Mouse (Mus musculus): ENCODE measurements around the gene Cdc42se2.

Gene Cdc42se2

DNA sequence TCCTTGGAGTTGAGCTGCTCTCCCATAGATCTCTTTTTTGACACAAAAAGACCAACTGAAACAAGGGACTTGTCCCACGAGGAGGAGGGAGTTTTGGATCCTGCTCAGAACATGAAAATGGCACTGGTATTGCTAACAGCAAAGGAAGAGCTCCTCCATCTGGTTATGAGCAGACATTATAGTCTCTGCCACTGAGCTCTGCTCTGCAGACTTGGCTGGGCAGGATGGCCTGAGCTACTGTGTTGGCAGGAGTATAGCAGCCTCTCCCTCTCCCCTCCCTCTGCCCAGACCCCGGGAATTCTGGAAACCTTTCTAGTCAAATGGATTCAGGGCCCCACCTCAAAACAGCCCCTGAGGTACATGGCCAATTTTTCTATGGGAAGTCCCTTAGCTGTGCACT is 77.8 kb downstream of the Cdc42se2 start:
- DNase-seq (ENCODE audit: low spot score), result no peak

DNA sequence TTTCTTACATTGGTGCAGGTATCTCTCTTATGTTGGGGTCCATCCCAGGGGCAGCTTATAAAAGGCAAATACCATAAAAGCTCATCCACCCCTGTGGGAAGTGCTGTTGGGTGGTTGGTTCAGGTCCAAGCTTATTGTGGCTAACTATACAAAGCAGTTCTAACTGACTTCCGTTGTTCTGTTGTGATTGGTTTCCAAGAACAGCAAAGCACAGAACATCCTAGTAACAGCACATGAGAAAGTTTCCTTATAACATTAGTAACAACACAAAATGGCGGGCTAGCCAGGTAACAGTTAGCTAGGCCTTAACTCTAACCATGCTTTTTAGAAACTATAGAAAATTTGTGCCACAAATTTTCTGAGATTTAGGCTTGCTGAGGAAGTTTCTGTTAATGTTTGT is 79.3 kb downstream of the Cdc42se2 start:
- no peak for DNase-seq (ENCODE audit: low spot score)

DNA sequence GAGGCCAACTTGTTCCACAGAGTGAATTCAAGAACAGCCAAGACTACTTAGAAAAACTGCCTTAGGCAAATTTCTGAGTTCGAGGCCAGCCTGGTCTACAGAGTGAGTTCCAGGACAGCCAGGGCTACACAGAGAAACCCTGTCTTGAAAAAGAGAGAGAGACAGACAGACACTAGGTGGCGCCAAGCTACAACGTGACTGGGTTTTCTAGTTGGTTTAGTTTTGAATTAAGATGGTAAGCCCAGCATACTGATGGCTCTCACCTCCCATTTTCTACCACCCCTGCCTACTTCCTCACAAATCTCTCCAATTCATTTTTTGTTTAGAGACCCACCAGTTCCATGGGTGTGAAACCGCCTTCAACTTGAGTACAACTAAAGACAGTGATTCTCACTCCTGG is 84.2 kb downstream of the Cdc42se2 start:
- DNase-seq (ENCODE audit: low spot score), result no peak

DNA sequence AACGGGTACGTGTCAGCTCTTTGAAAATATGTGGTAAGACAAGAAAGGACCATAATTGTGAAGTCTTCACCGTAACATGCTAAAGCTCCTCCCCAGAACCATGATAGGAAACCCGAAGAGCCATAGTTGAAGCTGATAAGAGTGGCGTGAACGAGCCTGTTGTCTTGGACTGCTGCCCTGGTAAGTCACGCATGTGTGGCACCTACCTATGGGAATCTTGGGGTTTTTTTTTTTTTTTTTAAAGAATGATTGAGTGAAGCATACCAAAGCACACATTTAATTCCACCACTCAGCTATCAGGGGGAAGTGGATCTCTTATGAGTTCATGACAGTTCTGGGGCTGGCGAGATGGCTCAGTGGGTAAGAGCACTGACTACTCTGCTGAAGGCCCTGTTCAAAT is 85.6 kb downstream of the Cdc42se2 start:
- no peak for DNase-seq (ENCODE audit: low spot score)

DNA sequence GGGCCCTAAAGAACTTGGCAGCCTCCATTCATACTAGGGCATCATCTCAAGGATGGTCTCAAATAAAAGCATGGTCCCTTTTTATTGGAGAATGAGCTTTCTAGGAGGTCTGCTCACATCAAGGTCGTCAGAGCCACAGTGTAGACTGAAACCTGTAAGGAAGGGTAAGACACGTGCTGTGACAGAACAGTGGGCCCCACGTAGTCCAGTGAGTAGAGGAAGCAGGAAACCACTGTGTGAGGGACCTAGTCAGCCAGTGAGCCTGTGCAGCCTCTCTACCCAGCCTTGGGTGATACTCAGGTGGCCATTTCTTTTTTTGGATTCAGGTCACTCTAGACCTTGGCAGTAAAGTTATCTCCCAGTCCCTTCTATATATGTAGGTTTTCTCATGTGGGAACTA is 87.5 kb downstream of the Cdc42se2 start:
- no peak for DNase-seq (ENCODE audit: low spot score)

DNA sequence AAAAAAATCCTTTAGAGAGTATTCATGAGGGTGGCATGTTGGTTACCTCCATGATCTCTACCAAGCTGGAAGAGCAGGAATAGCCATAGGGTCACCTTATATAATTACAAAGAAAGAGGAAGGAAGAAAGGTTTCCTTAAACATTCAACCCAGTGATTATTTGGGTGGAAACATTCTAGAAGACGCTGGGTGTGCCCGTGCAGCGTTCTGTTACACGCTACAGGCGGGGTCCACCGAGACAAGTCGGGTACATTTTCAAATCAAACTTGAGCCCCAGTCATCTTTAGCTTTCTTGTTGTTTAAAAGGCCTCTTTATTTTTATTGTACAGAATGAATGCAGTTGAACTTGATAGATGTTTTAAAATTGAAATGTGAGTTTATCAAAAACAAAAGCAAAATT is 88.8 kb downstream of the Cdc42se2 start:
- no peak for DNase-seq (ENCODE audit: low spot score)

DNA sequence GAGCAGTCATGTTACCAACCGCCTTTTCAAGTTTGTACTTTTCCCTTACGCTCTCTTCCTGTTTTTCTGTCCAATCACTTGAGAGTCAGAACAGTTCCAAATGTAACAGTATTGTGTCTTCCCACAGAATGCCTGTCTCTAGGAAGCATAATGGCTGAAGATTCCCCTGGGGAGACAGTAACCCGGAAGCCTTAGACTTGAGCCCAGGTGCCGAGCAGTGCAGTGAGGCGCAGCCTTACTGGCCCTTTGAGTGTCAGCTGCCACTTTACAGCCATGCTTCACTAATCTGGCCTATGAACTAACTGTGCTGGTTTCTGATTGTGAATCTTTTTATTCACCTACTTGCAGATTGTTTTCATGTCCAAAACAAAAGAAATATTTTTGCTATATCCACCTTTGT is 89.9 kb downstream of the Cdc42se2 start:
- no peak for DNase-seq (ENCODE audit: low spot score)

DNA sequence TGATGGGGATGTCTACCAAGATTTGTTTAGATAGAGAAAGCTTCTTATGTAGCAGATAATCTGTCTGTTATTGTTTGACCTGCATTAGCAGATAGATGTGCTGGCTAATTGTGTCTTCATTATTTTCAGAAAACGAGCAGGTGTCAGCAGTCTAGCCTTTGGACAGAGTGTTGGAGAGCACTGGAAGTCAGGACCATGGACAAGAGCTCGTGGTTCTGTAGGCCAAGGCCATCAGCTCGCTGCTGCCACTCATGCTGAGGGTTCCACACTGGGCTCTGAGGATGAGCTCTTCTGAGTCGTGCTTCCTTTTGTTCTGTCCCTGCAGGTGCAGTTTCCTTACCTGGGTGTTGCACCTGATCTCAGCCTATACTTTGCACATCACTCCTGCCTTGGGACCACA is 91.5 kb downstream of the Cdc42se2 start:
- DNase-seq (ENCODE audit: low spot score), result peak; percentile 18

DNA sequence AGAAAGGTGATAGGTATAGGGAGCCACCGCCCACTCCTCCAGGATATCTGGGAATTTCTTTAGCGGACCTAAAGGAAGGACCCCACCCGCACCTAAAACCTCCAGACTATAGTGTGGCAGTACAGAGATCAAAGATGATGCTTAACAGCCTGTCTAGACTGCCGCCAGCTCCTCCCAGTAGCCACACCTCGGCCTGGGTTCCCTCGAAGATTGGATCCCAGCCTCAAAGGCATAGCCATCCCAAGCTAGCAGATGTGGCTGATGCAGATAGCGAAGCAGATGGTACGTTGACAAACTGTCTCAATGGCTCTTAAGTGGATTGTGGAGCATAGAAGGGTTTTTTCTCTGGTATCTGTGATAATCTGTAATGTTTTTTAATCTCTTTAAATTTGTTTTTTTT is 93.2 kb downstream of the Cdc42se2 start:
- DNase-seq (ENCODE audit: low spot score), result no peak

DNA sequence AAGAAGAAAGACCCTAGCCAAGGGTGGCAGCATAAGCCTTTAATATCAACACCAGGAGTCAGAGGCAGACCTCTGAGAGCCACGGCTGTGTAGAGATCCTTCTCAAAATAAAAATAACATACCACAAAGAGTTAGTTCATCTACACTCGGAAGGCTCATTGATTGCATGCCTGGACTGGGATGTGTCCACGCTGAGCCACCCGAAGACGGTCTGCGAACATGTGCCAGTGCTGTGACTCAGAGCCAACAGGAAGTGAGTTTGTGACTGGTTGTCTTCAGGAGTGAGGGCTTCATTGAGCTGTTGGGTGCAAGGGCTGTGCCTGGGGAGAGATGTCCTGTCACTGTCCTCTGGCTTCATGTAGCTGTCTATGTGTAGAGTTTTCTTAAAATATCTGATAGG is 93.8 kb downstream of the Cdc42se2 start:
- no peak for DNase-seq (ENCODE audit: low spot score)

DNA sequence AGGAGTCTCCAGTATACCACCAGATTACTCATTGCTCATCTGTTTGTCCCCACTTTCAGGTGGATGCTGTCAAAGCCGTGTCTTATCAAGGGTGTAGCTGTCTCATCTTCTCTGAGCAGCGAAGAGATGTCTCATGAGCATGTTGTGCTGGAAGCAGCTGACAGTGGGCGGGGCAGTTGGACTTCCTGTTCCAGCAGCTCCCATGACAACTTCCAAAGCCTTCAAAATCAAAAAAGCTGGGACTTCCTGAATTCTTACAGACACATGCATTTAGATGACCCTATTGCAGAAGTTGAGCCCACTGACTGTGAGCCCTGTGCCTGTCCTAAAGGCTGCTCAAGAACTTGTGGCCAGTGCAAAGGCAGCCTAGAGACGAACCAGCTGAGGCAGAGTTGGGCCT is 96.3 kb downstream of the Cdc42se2 start:
- no peak for DNase-seq (ENCODE audit: low spot score)

DNA sequence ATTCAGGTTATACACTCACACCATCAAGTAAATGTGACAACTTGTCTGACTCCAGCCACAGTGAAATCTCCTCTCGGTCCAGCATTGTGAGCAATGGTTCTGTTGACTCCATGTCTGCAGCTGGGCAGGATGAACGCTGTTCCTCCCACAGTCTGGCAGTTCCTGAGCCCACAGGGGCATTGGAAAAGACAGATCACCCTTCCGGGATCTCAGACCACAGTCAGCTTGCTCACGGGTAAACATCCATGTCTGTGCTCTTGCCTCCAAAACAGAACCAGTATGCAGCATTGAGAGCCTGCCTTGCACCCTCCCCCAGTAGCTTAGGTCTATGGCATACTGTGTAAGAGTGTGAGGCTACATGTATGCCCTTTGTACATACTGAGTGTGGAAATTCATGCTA is 97.3 kb downstream of the Cdc42se2 start:
- DNase-seq (ENCODE audit: low spot score), result no peak

DNA sequence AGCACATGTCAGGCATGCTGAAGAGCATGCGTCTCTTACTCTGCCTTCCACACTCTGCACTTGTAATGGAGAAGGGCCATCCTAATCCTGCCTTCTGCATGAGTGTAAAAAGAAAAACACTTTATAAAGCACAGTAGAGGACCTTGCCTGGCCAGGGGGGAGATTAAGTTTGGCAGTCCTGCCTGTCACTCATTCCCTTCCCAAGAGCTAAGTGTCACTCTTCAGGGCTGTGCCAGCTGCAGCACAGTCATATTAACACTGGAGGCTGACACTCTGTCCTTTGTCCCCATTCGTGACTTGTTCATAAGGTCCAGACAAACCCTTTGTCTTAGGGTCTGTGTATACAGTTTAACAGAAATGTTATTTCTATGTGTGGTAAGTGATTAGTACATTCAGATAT is 102.6 kb downstream of the Cdc42se2 start:
- no peak for DNase-seq (ENCODE audit: low spot score)

DNA sequence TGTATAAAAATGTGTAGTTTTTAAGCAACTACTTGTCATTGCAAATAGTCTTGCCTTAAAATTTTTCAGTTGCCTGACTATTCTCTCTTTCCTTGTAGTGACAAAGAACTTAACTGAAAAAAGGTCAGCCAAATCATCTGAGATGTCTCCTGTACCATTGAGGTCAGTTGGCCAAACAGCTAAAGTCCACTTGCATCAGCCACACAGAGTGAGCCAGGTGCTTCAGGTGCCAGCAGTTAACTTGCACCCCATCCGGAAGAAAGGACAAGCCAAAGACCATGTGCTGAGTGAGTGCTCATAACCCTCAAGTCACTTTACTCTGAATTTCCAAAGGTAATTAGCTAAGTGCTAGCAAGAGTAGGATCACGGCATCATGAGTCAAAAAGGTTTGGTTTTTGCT is 108.3 kb downstream of the Cdc42se2 start:
- no peak for DNase-seq (ENCODE audit: low spot score)

DNA sequence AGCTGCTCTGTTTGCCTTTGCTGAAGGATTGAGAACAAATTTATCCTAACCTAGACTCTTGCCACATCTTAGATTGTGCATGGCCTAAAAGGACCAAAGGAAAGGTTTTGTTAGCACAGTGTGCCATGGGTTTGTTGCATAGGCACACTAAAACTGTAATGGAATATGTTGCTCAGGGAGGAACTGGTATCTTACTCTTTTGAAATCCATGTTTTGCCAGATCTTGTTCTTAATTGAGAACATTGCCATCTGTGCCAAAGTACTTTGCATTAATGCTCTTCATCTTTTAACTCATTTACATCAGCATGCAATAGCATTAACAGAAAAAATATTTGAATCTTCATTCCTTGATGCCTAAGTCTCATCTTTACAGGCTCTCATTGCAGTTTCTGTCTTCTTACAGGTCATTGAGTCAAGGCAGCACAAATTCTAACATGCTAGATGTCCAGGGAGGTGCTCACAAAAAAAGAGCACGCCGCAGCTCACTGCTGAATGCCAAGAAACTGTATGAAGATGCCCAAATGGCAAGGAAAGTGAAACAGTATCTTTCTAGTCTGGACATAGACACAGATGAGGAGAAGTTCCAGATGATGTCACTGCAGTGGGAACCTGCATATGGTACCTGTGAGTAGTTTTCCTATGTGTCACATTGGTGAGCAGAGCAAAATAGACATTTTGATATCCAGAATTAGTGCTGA is 111.5 kb downstream of the Cdc42se2 start:
- no peak for DNase-seq (ENCODE audit: low spot score)

DNA sequence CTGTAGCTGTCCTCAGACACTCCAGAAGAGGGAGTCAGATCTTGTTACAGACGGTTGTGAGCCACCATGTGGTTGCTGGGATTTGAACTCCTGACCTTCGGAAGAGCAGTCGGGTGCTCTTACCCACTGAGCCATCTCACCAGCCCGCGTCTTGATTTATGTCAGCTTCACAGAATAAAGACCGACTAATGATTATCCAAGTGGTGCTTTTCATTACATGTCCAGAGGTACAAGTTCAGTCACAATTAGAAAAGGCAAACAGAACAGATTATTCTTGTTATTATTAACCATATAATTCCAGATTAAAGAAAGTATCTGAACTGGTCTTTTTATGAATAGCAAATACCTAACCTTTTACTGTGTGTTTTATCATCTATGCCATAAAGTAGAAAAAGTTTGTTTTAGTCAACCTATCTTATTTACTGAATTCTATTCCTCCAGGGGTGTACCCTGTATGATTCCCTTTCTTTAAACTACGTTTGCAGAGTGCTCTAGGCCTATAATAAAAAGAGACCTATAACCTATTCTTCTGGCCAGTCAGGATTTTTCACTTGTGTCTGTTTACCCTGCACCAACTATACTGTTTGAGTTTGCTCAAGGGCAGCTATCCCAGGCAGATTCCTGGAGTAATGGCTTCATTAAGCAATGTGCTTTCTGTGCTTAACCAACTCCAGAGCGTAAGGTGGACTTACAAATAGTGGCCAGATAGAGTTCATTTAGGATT is 113.7 kb downstream of the Cdc42se2 start:
- DNase-seq (ENCODE audit: low spot score), result no peak

Measured in testis, postnatal 14 days (tissue).